Mouse (Mus musculus): Measurements from ENCODE around the gene Gna15.

DNA sequence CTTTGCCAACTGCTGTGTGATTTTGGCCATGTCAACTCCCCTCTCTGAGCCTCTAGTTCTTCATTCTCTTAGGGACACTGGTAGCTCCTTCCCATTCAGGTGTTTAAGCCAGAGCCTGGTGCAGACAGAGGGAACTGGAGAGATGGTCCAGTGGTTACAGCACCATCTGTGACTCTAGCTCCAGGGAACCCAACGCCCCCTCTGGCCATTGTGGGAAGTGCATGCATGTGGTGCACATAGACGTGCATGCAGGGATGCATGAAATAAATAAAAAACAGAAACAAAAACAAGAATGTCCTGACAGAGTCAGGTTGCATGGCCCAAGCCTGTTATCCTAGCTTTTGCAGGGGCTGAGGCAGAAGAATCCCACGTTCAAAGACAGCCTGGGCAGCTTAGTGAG is 32.3 kb upstream of the Gna15 start:
- TF ChIP-seq POLR2A (IDR thresholded peaks at IDR 0.05; ENCODE audit: low read depth, low read length): no peak
- no peak for TF ChIP-seq CTCF (IDR thresholded peaks at IDR 0.05; ENCODE audit: extremely low read depth, insufficient read depth, insufficient read length, insufficient replicate concordance)

All from spleen, adult 2 months (tissue).